Mouse (Mus musculus) CH12.LX (cell line): ENCODE results near the gene Ssh2.

Source experiments
- CTCF ChIP-seq, 2 experiments: IDR thresholded peaks in 1 of 2; conservative IDR thresholded peaks in 1 of 2; 2 replicates each; pipeline ENCODE4 v1.5.1; 2011 to 2012; ENCODE audit warnings: low read depth in 2 of 2, low read length in 2 of 2, improper control_type of control experiment in 1 of 2, inconsistent platforms in 1 of 2, mild to moderate bottlenecking in 1 of 2, moderate library complexity in 1 of 2
- JUN ChIP-seq: IDR thresholded peaks from 2 replicates; pipeline ENCODE4 v1.6.1; 2011; ENCODE audit warnings: low read depth, mild to moderate bottlenecking, low read length, improper control_type of control experiment, moderate library complexity; ENCODE audit not compliant: insufficient read depth
- POLR2A ChIP-seq: IDR thresholded peaks from 2 replicates; pipeline ENCODE4 v1.6.1; 2011; ENCODE audit warnings: low read depth, mild to moderate bottlenecking, improper control_type of control experiment, low read length
- TCF12 ChIP-seq: IDR thresholded peaks from 2 replicates; pipeline ENCODE4 v1.6.1; 2014; ENCODE audit warnings: low read depth, mild to moderate bottlenecking, inconsistent platforms, low read length, improper control_type of control experiment
- ZKSCAN1 ChIP-seq: IDR thresholded peaks from 2 replicates; pipeline ENCODE4 v1.6.1; 2012; ENCODE audit warnings: low read depth, inconsistent platforms, low read length, improper control_type of control experiment, borderline replicate concordance

DNA sequence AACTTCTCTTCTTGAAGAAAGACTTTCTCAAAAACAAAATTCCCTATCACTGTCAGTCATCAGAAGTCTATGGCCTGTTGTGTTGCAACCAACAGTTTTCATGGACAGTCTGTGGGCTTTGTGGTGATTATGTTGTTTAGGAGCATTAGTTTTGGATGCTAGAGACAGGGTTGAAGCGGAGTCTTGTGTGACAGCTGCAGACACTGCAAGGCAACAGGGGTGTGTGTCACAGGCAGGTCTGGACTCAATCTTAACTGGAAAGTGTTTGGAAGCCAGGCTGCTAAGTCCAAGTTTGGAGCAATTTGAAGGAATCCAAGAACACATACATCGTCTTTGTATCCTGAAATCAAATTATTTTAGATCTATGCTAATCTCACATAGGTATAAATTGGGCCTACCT, 162.5 kb downstream of the Ssh2 start:
- TF ChIP-seq POLR2A, result no peak
- TF ChIP-seq TCF12, result no peak
- no peak for TF ChIP-seq ZKSCAN1
- TF ChIP-seq JUN, result no peak
- TF ChIP-seq CTCF (conservative IDR thresholded peaks at IDR 0.05 in 1 of 2, IDR thresholded peaks at IDR 0.05 in 1 of 2; ENCODE audit: low read depth in 2 of 2, low read length in 2 of 2), result no peak
